Mouse (Mus musculus): ENCODE data around the gene Efna3. TPM values are rescaled to one million over a fixed set of nuclear protein-coding genes. Genes with fewer than 3 reads are reported as not detected.

Efna3 gene
- total and polyA plus RNA-seq, 2 experiments from 2014 or later: 0.44 TPM; not detected in 1

DNA sequence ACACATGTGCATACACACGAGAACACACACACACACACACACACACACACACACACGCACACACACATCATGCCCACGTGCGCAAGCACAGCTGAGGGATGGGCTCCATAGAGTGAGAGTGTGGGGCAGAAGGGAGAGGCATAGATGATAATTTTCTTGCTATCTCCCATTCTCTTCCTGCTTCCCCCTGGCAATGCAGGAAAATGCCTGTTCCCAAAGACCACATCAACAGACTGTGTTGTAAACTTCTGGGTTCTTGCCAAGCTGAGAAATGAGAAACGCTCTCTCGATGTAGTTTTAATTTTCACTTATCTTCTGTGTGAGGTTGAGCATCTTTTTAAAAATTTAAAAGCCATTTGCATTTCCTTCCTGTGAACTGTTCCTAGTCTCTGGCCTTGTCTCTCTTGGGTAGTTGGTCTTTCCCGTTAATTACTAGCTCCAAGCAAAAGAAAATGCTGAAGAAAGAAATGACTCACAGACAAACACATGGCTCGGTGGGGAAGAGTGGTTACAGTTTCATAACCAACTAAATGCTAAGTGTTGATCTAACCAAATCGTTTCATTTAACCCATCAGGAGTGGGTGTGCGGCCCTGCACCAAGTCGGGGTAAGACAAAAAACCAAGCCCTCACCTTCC is 25.9 kb downstream of the Efna3 start:
- Histone ChIP-seq H3K9ac (replicated peaks; ENCODE audit: low read depth, low read length) (no peak overlapping the region), H3K4me2 (ENCODE audit: low read depth, low read length) (no peak overlapping the region), H3K9me3 (replicated peaks; ENCODE audit: control insufficient read depth, low read length) (no peaks in the 10 kb centered on the region), H3K27ac (ENCODE audit: low read depth) (no peak overlapping the region), H3K36me3 (replicated peaks; ENCODE audit: control insufficient read depth, insufficient read depth, low read length) (no peaks in the 10 kb centered on the region), H3K4me1 (ENCODE audit: control insufficient read depth, insufficient read depth) (peaks cover 6% of the 10 kb centered on the region; the same call in 1 of the 2 replicates), H3K27me3 (ENCODE audit: control insufficient read depth, insufficient read depth, low read length) (no peaks in the 10 kb centered on the region), H3K4me3 (ENCODE audit: low read depth, low read length) (no peak overlapping the region)
- no peak for DNase-seq (ENCODE audit: low spot score)
- 64% methylated on average over 11 of the region's 11 CpGs for WGBS
- no peak for ATAC-seq (ENCODE audit: insufficient read depth, low read depth)
- TF ChIP-seq CTCF (IDR thresholded peaks at IDR 0.05; ENCODE audit: low read depth): no peak
- no peak for TF ChIP-seq EP300 (IDR thresholded peaks at IDR 0.05; ENCODE audit: low read depth)

DNA sequence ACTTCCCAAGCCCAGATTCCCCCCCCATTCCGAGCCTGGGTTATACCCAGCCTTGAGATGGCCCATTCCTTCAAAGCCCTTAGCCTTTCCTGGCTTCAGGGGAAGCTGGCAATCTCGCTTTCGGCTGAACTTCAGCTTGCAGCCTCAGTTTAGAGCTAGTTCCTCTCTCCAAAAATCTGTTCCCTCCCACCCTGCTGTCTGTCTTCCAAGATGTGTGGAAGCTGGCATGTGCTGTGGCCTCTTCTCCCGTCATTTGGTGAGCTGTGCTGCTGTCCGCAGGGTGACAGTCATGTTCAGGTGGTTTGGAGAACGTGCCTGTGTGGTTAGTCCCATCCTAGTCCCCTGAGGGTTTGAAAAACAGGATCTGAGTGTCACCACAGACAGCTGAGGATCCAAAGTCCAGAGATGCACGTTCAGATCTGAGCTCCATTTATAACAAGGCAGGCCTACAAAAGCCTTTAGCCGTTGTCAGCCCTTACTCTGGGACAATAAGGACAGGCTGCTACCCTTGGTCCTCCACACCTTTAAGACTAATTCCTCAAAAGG is 27.0 kb downstream of the Efna3 start:
- Histone ChIP-seq H3K9ac (replicated peaks; ENCODE audit: low read depth, low read length) (no peak overlapping the region), H3K4me1 (ENCODE audit: control insufficient read depth, insufficient read depth) (peaks cover 6% of the 10 kb centered on the region; the same call in 1 of the 2 replicates), H3K27ac (ENCODE audit: low read depth) (no peak overlapping the region), H3K36me3 (replicated peaks; ENCODE audit: control insufficient read depth, insufficient read depth, low read length) (no peaks in the 10 kb centered on the region), H3K27me3 (ENCODE audit: control insufficient read depth, insufficient read depth, low read length) (no peaks in the 10 kb centered on the region), H3K9me3 (replicated peaks; ENCODE audit: control insufficient read depth, low read length) (no peaks in the 10 kb centered on the region), H3K4me2 (ENCODE audit: low read depth, low read length) (no peak overlapping the region), H3K4me3 (ENCODE audit: low read depth, low read length) (no peak overlapping the region)
- TF ChIP-seq EP300 (IDR thresholded peaks at IDR 0.05; ENCODE audit: low read depth) (no peak), CTCF (IDR thresholded peaks at IDR 0.05; ENCODE audit: low read depth) (no peak)
- 70% methylated on average over 8 of the region's 8 CpGs for WGBS
- no peak for ATAC-seq (ENCODE audit: insufficient read depth, low read depth)
- no peak for DNase-seq (ENCODE audit: low spot score)

DNA sequence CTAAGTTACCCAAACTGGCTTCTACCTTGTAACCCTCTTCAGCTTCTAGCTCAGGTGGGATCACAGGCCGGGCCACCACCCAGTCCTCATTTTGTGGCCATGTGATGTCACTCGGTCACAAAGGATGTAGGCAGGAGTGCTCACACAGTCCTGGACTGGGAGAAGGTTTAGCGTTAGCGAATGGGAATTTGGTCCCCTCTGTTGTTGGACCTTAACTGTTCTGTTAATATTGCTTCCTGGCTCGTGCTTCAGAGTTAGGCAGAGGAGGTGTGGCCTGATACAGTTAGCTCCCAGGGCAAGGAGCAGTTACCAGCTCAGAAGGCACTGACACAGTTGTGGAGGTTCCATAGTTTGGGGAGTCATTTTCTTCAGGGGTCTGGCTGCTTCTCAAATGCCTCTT is 28.6 kb downstream of the Efna3 start:
- Histone ChIP-seq H3K9ac (replicated peaks; ENCODE audit: low read depth, low read length) (no peak overlapping the region), H3K36me3 (replicated peaks; ENCODE audit: control insufficient read depth, insufficient read depth, low read length) (no peaks in the 10 kb centered on the region), H3K4me3 (ENCODE audit: low read depth, low read length) (no peak overlapping the region), H3K9me3 (replicated peaks; ENCODE audit: control insufficient read depth, low read length) (no peaks in the 10 kb centered on the region), H3K27me3 (ENCODE audit: control insufficient read depth, insufficient read depth, low read length) (no peaks in the 10 kb centered on the region), H3K4me1 (ENCODE audit: control insufficient read depth, insufficient read depth) (no peaks in the 10 kb centered on the region), H3K27ac (ENCODE audit: low read depth) (no peak overlapping the region), H3K4me2 (ENCODE audit: low read depth, low read length) (no peak overlapping the region)
- ATAC-seq (ENCODE audit: insufficient read depth, low read depth) (no peak), DNase-seq (ENCODE audit: low spot score) (no peak)
- TF ChIP-seq EP300 (IDR thresholded peaks at IDR 0.05; ENCODE audit: low read depth) (no peak), CTCF (IDR thresholded peaks at IDR 0.05; ENCODE audit: low read depth) (no peak)
- WGBS: 63% methylated on average over 5 of the region's 5 CpGs

DNA sequence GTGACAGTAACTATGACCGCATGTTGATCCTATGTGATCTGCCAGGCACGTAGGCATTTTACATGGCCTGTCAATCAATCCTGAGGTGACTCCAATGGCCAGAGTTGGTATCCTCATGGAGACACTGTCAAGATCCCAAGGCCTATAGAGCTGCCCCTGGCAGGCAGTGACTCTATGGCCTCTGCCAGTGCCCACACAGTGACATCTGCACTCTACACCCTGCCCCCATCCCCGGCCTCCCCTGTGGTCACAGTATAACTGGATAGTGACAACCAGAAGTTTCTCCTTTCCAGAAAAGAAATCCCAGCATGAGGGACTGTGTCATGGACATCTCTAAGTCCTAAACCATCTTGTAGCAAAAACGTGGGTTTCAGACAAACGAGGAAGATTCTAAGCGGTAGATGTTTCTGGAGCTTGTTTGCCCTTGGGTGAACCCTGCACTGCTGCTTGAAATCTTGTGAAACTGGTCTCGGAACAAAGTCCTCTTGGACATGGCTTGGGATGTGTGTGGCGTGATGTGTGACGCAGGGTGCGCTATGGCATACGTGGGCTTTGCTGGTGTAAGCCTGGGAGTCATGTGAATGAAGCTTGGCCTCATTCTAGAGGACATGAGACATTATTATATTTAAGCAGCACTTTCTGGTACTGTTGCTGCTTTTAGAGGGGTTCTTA is 29.4 kb downstream of the Efna3 start:
- Histone ChIP-seq H3K27ac (ENCODE audit: low read depth) (no peak overlapping the region), H3K36me3 (replicated peaks; ENCODE audit: control insufficient read depth, insufficient read depth, low read length) (no peaks in the 10 kb centered on the region), H3K4me2 (ENCODE audit: low read depth, low read length) (no peak overlapping the region), H3K9me3 (replicated peaks; ENCODE audit: control insufficient read depth, low read length) (no peaks in the 10 kb centered on the region), H3K4me1 (ENCODE audit: control insufficient read depth, insufficient read depth) (peaks cover 2% of the 10 kb centered on the region; the same call in 1 of the 2 replicates), H3K9ac (replicated peaks; ENCODE audit: low read depth, low read length) (no peak overlapping the region), H3K27me3 (ENCODE audit: control insufficient read depth, insufficient read depth, low read length) (no peaks in the 10 kb centered on the region), H3K4me3 (ENCODE audit: low read depth, low read length) (no peak overlapping the region)
- no peak for DNase-seq (ENCODE audit: low spot score)
- no peak for TF ChIP-seq EP300 (IDR thresholded peaks at IDR 0.05; ENCODE audit: low read depth)
- TF ChIP-seq CTCF (IDR thresholded peaks at IDR 0.05; ENCODE audit: low read depth): no peak
- ATAC-seq (ENCODE audit: insufficient read depth, low read depth): no peak
- 87% methylated on average over 11 of the region's 11 CpGs for whole genome bisulfite sequencing

DNA sequence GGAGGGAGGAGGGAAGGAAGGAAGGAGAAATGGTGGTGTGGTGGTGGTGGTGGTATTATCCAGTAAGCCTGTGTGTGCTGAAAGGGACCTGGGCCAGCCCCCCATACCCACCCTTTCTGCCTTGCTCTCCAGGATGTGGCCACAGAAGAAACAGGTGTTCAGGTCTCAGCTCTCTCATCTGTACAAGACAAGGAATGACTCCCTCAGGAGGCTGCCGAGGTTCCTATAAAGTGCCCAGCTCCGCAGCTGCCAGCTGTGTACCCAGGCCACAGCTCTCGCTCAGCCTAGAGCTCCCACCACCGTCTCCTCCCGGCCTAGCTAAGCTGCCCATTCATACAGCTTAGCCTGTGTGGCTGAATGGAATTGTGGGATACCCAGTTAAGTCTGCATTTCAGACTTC is 30.5 kb downstream of the Efna3 start:
- TF ChIP-seq EP300 (IDR thresholded peaks at IDR 0.05; ENCODE audit: low read depth) (no peak), CTCF (IDR thresholded peaks at IDR 0.05; ENCODE audit: low read depth) (no peak)
- H3K36me3 ChIP-seq (replicated peaks; ENCODE audit: control insufficient read depth, insufficient read depth, low read length): no peaks in the 10 kb centered on the region
- WGBS: 71% methylated on average over 5 of the region's 5 CpGs
- ATAC-seq (ENCODE audit: insufficient read depth, low read depth) (no peak), DNase-seq (ENCODE audit: low spot score) (no peak)
- no peak overlapping the region for H3K4me2 ChIP-seq (ENCODE audit: low read depth, low read length)
- H3K27me3 ChIP-seq (ENCODE audit: control insufficient read depth, insufficient read depth, low read length): no peaks in the 10 kb centered on the region
- H3K27ac ChIP-seq (ENCODE audit: low read depth): no peak overlapping the region
- peaks cover 4% of the 10 kb centered on the region; the same call in 1 of the 2 replicates for H3K4me1 ChIP-seq (ENCODE audit: control insufficient read depth, insufficient read depth)
- H3K4me3 ChIP-seq (ENCODE audit: low read depth, low read length): no peak overlapping the region
- H3K9ac ChIP-seq (replicated peaks; ENCODE audit: low read depth, low read length): no peak overlapping the region
- H3K9me3 ChIP-seq (replicated peaks; ENCODE audit: control insufficient read depth, low read length): no peaks in the 10 kb centered on the region

Data from heart, postnatal 0 days (tissue).